Mouse (Mus musculus) CH12.LX (cell line): ENCODE results near the gene Pmvk. TPM values are rescaled to one million over a fixed set of nuclear protein-coding genes. Genes with fewer than 3 reads are reported as not detected.

Source experiments
- DNase-seq: peaks from one replicate; pipeline ENCODE4 v3.0.0-alpha.2; 2013; ENCODE audit errors: extremely low read depth
- H3K27ac ChIP-seq: 2 replicates; pipeline ENCODE4 v1.5.1; 2012; ENCODE audit warnings: low read depth, mild to moderate bottlenecking, control low read depth, moderate library complexity; ENCODE audit not compliant: insufficient read depth
- H3K27me3 ChIP-seq: replicated peaks from 2 replicates; pipeline ENCODE3; 2012; ENCODE audit warnings: inconsistent platforms
- H3K36me3 ChIP-seq, 2 experiments: replicated peaks in 1 of 2; 2 replicates each; pipeline versions ENCODE3 to v1.6.1; 2012; ENCODE audit warnings: inconsistent platforms in 1 of 2, low read length in 1 of 2, mild to moderate bottlenecking in 1 of 2, mixed read lengths in 1 of 2, moderate library complexity in 1 of 2; ENCODE audit not compliant: control insufficient read depth in 1 of 2, insufficient read depth in 1 of 2
- H3K4me1 ChIP-seq, 2 experiments: 2 replicates each; pipeline ENCODE4 v1.6.1; 2012; ENCODE audit warnings: inconsistent platforms in 1 of 2, moderate library complexity in 1 of 2; ENCODE audit not compliant: insufficient read depth in 2 of 2, control insufficient read depth in 1 of 2
- H3K4me2 ChIP-seq: 2 replicates; pipeline ENCODE4 v1.6.1; 2012; ENCODE audit warnings: low read depth, mild to moderate bottlenecking, control low read depth; ENCODE audit not compliant: poor library complexity, insufficient read depth, severe bottlenecking
- H3K4me3 ChIP-seq, 3 experiments: fragments of 150-350 bp in 1 of 3; sonication (generic) in 1 of 3; replicated peaks in 1 of 3; 2 replicates each; pipeline versions ENCODE3 to v1.5.1; 2011 to 2012; ENCODE audit warnings: low read depth in 2 of 3, low read length in 2 of 3, mild to moderate bottlenecking in 2 of 3, moderate library complexity in 2 of 3, control low read depth in 1 of 3, improper control_type of control experiment in 1 of 3, inconsistent platforms in 1 of 3, mixed read lengths in 1 of 3; ENCODE audit not compliant: poor library complexity in 1 of 3
- H3K79me2 ChIP-seq: replicated peaks from 2 replicates; pipeline ENCODE4 v1.6.1; 2012; ENCODE audit warnings: mild to moderate bottlenecking, moderate library complexity; ENCODE audit not compliant: control insufficient read depth, poor library complexity, insufficient read depth, severe bottlenecking; ENCODE audit errors: extremely low read depth
- H3K9ac ChIP-seq: 2 replicates; pipeline ENCODE4 v1.6.1; 2012; ENCODE audit warnings: low read depth, mild to moderate bottlenecking, control low read depth, moderate library complexity; ENCODE audit not compliant: insufficient read depth
- H3K9me3 ChIP-seq: replicated peaks from 2 replicates; pipeline ENCODE3; 2012; ENCODE audit warnings: low read length, inconsistent platforms, mixed read lengths
- BHLHE40 ChIP-seq: IDR thresholded peaks from 2 replicates; pipeline ENCODE4 v1.6.1; 2011; ENCODE audit warnings: mild to moderate bottlenecking, low read depth, low read length, improper control_type of control experiment
- CHD1 ChIP-seq: IDR thresholded peaks from 2 replicates; pipeline ENCODE4 v1.6.1; 2012; ENCODE audit warnings: low read depth, low read length, improper control_type of control experiment, inconsistent platforms
- CHD2 ChIP-seq: IDR thresholded peaks from 2 replicates; pipeline ENCODE4 v1.6.1; 2011; ENCODE audit warnings: low read length, improper control_type of control experiment
- CTCF ChIP-seq, 2 experiments: IDR thresholded peaks in 1 of 2; conservative IDR thresholded peaks in 1 of 2; 2 replicates each; pipeline ENCODE4 v1.5.1; 2011 to 2012; ENCODE audit warnings: low read depth in 2 of 2, low read length in 2 of 2, improper control_type of control experiment in 1 of 2, inconsistent platforms in 1 of 2, mild to moderate bottlenecking in 1 of 2, moderate library complexity in 1 of 2
- E2F4 ChIP-seq: IDR thresholded peaks from 2 replicates; pipeline ENCODE4 v1.6.1; 2011; ENCODE audit warnings: low read depth, low read length, improper control_type of control experiment; ENCODE audit not compliant: insufficient replicate concordance
- ELF1 ChIP-seq: IDR thresholded peaks from 2 replicates; pipeline ENCODE4 v1.6.1; 2014; ENCODE audit warnings: low read depth, mild to moderate bottlenecking, inconsistent platforms, low read length, improper control_type of control experiment
- EP300 ChIP-seq: IDR thresholded peaks from 2 replicates; pipeline ENCODE4 v1.6.1; 2011; ENCODE audit warnings: low read length, improper control_type of control experiment
- ETS1 ChIP-seq: conservative IDR thresholded peaks from 2 replicates; pipeline ENCODE4 v1.6.1; 2012; ENCODE audit warnings: low read depth, mild to moderate bottlenecking, inconsistent platforms, low read length, improper control_type of control experiment, moderate library complexity
- GABPA ChIP-seq: IDR thresholded peaks from 2 replicates; pipeline ENCODE4 v1.6.1; 2012; ENCODE audit warnings: low read depth, low read length, improper control_type of control experiment, inconsistent platforms; ENCODE audit not compliant: insufficient replicate concordance
- HCFC1 ChIP-seq: IDR thresholded peaks from 2 replicates; pipeline ENCODE4 v1.6.1; 2012; ENCODE audit warnings: low read depth, mild to moderate bottlenecking, inconsistent platforms, low read length, improper control_type of control experiment
- IRF4 ChIP-seq: IDR thresholded peaks from 2 replicates; pipeline ENCODE4 v1.6.1; 2014; ENCODE audit warnings: low read depth, mild to moderate bottlenecking, inconsistent platforms, low read length, improper control_type of control experiment
- JUN ChIP-seq: IDR thresholded peaks from 2 replicates; pipeline ENCODE4 v1.6.1; 2011; ENCODE audit warnings: low read depth, mild to moderate bottlenecking, low read length, improper control_type of control experiment, moderate library complexity; ENCODE audit not compliant: insufficient read depth
- JUND ChIP-seq: conservative IDR thresholded peaks from 2 replicates; pipeline ENCODE4 v1.6.1; 2011; ENCODE audit warnings: low read depth, low read length, improper control_type of control experiment
- KAT2A ChIP-seq: IDR thresholded peaks from 2 replicates; pipeline ENCODE4 v1.6.1; 2012; ENCODE audit warnings: low read length, improper control_type of control experiment, inconsistent platforms; ENCODE audit not compliant: insufficient replicate concordance
- MAFK ChIP-seq: IDR thresholded peaks from 2 replicates; pipeline ENCODE4 v1.6.1; 2011; ENCODE audit warnings: low read length, improper control_type of control experiment; ENCODE audit not compliant: insufficient replicate concordance
- MAX ChIP-seq: IDR thresholded peaks from 2 replicates; pipeline ENCODE4 v1.6.1; 2011; ENCODE audit warnings: low read length, improper control_type of control experiment
- MAZ ChIP-seq: IDR thresholded peaks from 2 replicates; pipeline ENCODE4 v1.6.1; 2012; ENCODE audit warnings: low read depth, mild to moderate bottlenecking, inconsistent platforms, low read length, improper control_type of control experiment, moderate library complexity
- MEF2A ChIP-seq: IDR thresholded peaks from 2 replicates; pipeline ENCODE4 v1.6.1; 2014; ENCODE audit warnings: low read depth, mild to moderate bottlenecking, inconsistent platforms, low read length, improper control_type of control experiment, borderline replicate concordance
- MXI1 ChIP-seq: IDR thresholded peaks from 2 replicates; pipeline ENCODE4 v1.6.1; 2011; ENCODE audit warnings: mild to moderate bottlenecking, low read depth, low read length, improper control_type of control experiment
- MYC ChIP-seq: IDR thresholded peaks from 2 replicates; pipeline ENCODE4 v1.6.1; 2011; ENCODE audit warnings: low read depth, mild to moderate bottlenecking, improper control_type of control experiment, low read length
- NELFE ChIP-seq: IDR thresholded peaks from 2 replicates; pipeline ENCODE4 v1.6.1; 2011; ENCODE audit warnings: low read depth, low read length, improper control_type of control experiment
- NRF1 ChIP-seq: IDR thresholded peaks from 2 replicates; pipeline ENCODE4 v1.6.1; 2014; ENCODE audit warnings: low read depth, mild to moderate bottlenecking, inconsistent platforms, low read length, improper control_type of control experiment, moderate library complexity
- PAX5 ChIP-seq: IDR thresholded peaks from 2 replicates; pipeline ENCODE4 v1.6.1; 2012; ENCODE audit warnings: low read length, inconsistent platforms, mixed read lengths
- POLR2A ChIP-seq: IDR thresholded peaks from 2 replicates; pipeline ENCODE4 v1.6.1; 2011; ENCODE audit warnings: low read depth, mild to moderate bottlenecking, improper control_type of control experiment, low read length
- POLR2AphosphoS2 ChIP-seq: IDR thresholded peaks from 2 replicates; pipeline ENCODE4 v1.6.1; 2011; ENCODE audit warnings: low read depth, low read length, improper control_type of control experiment
- RAD21 ChIP-seq: IDR thresholded peaks from 2 replicates; pipeline ENCODE4 v1.6.1; 2011; ENCODE audit warnings: low read depth, mild to moderate bottlenecking, low read length, improper control_type of control experiment, moderate library complexity
- RCOR1 ChIP-seq: conservative IDR thresholded peaks from 2 replicates; pipeline ENCODE4 v1.6.1; 2012; ENCODE audit warnings: low read depth, mild to moderate bottlenecking, inconsistent platforms, low read length, improper control_type of control experiment
- SIN3A ChIP-seq: IDR thresholded peaks from 2 replicates; pipeline ENCODE4 v1.6.1; 2012; ENCODE audit warnings: low read length, improper control_type of control experiment, inconsistent platforms
- SMC3 ChIP-seq: IDR thresholded peaks from 2 replicates; pipeline ENCODE4 v1.6.1; 2011; ENCODE audit warnings: low read depth, low read length, improper control_type of control experiment
- TBP ChIP-seq: conservative IDR thresholded peaks from 2 replicates; pipeline ENCODE4 v1.6.1; 2011; ENCODE audit warnings: low read depth, low read length, improper control_type of control experiment
- TCF12 ChIP-seq: IDR thresholded peaks from 2 replicates; pipeline ENCODE4 v1.6.1; 2014; ENCODE audit warnings: low read depth, mild to moderate bottlenecking, inconsistent platforms, low read length, improper control_type of control experiment
- UBTF ChIP-seq: IDR thresholded peaks from 2 replicates; pipeline ENCODE4 v1.6.1; 2012; ENCODE audit warnings: low read depth, mild to moderate bottlenecking, inconsistent platforms, low read length, improper control_type of control experiment, moderate library complexity
- USF1 ChIP-seq: IDR thresholded peaks from 2 replicates; pipeline ENCODE4 v1.6.1; 2014; ENCODE audit warnings: low read depth, mild to moderate bottlenecking, inconsistent platforms, low read length, improper control_type of control experiment
- USF2 ChIP-seq: conservative IDR thresholded peaks from 2 replicates; pipeline ENCODE4 v1.6.1; 2011; ENCODE audit warnings: low read depth, low read length, improper control_type of control experiment
- ZC3H11A ChIP-seq: IDR thresholded peaks from 2 replicates; pipeline ENCODE4 v1.6.1; 2012; ENCODE audit warnings: low read depth, mild to moderate bottlenecking, inconsistent platforms, low read length, improper control_type of control experiment
- ZKSCAN1 ChIP-seq: IDR thresholded peaks from 2 replicates; pipeline ENCODE4 v1.6.1; 2012; ENCODE audit warnings: low read depth, inconsistent platforms, low read length, improper control_type of control experiment, borderline replicate concordance
- ZMIZ1 ChIP-seq: IDR thresholded peaks from 2 replicates; pipeline ENCODE4 v1.6.1; 2012; ENCODE audit warnings: low read depth, mild to moderate bottlenecking, inconsistent platforms, low read length, improper control_type of control experiment
- ZNF384 ChIP-seq: IDR thresholded peaks from 2 replicates; pipeline ENCODE4 v1.6.1; 2012; ENCODE audit warnings: low read depth, low read length, improper control_type of control experiment, inconsistent platforms
- dilution Hi-C: fragments of 300-500 bp; cut with MboI; formaldehyde crosslinking; loops from 2 replicates; pipeline ENCODE4 v1.14.3; 2020; ENCODE audit warnings: low sequenced_read_pairs; ENCODE audit not compliant: extremely low pct_unique_long_range_greater_than_20kb, extremely low pct_ligation_motif_present
- in situ Hi-C: fragments of 300-500 bp; cut with MboI; formaldehyde crosslinking; loops from 3 replicates; pipeline ENCODE4 v1.14.3; 2019; ENCODE audit warnings: low sequenced_read_pairs, low pct_ligation_motif_present, low pct_unique_long_range_greater_than_20kb, mixed read lengths
- polyA plus RNA-seq: library from polyadenylated mRNA; unstranded; fragments of >175 nt; gene quantifications from 2 replicates; pipeline ENCODE4 v1.2.1, GENCODE M21; 2012; ENCODE audit warnings: low read depth; ENCODE audit not compliant: insufficient read length
- total RNA-seq, 2 experiments: library from RNA; depleted of rRNA; stranded (reverse); fragments of 300-350 nt in 1 of 2; fragments of >200 nt in 1 of 2; gene quantifications; 2 replicates each; pipeline ENCODE4 v1.2.3; 2012 to 2014

Pmvk gene
- total and polyA plus RNA-seq, 3 experiments: 42.0 to 69.3 (median 50.5) TPM

DNA sequence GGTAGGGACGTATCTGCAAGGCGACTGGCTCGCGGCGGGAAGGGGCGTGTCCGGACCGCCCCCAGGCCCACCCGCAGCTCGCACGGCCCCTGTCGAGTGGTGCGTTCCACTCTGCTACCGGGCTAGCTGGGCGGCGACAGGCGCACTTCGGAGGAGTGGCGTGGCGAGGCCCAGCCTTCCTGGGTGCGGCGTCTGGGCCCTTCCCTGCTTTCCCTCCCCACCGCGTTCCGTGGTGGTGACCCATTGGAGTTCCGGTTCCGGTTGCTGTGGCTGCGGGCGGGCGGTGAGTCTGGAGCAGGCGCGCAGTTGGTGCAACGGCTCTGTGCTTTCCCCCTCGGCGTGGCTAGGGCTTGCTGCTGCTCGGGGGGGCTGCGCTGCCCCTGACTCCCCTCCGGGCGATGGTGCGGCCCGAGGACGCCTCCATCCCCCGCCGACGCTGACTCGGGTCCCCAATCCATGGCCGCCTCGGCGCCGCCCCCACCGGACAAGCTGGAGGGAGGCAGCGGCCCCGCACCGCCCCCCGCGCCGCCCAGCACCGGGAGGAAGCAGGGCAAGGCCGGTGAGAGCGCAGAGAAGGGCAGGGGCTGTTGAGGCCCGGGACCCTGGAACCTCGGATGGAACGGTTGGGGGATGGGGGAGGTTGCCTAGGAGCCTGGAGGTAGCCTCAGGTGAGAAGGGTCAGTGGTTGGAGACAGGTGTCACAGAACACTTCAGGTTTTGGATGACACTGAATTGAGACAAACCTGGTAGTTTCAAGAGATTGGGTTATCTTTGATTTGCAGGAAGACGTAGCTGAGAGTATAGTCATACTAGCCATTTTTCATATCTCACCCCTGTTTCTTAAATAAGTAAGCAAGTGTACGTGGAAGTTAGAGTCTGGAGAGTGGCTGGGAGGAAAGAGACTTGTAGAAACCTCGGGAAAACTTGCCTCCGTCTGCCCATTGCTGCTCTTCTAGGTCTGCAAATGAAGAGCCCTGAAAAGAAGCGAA, 23.9 kb upstream of the Pmvk start, which contains the start of gene Pygo2:
Gene Pygo2, plus strand, starts transcription at position 44 of the 989 bp plus-strand sequence.
- Histone ChIP-seq H3K36me3 (peaks cover 42 to 64% of the 10 kb centered on the region in 2 experiments), H3K9ac (peak within 1 kb of the TSS; percentile 93), H3K9me3 (no peaks in the 10 kb centered on the region), H3K27me3 (no peaks in the 10 kb centered on the region), H3K79me2 (peaks cover 19% of the 10 kb centered on the region), H3K4me3 (peak within 1 kb of the TSS; percentile 70 to 96 (median 95)), H3K4me1 (peaks cover 0 to 16% of the 10 kb centered on the region in 2 experiments; a peak in 2 of 4 replicates), H3K27ac (peak within 1 kb of the TSS; percentile 68), H3K4me2 (peak within 1 kb of the TSS; percentile 95)
- peak; percentile 67; the same call in 1 of the 2 replicates for TF ChIP-seq SIN3A
- TF ChIP-seq NRF1: peak; percentile 71
- peak; percentile 63; the same call in 1 of the 2 replicates for TF ChIP-seq MEF2A
- TF ChIP-seq SMC3: no peak; the same call in 1 of the 2 replicates
- no peak for TF ChIP-seq ZNF384
- TF ChIP-seq ELF1: peak; percentile 88
- TF ChIP-seq TBP: no peak
- TF ChIP-seq MXI1: no peak; the same call in none of the 2 replicates
- no peak for TF ChIP-seq JUND
- TF ChIP-seq ZMIZ1: no peak; the same call in 1 of the 2 replicates
- TF ChIP-seq PAX5: no peak
- peak; percentile 79 for TF ChIP-seq HCFC1
- no peak for TF ChIP-seq MAFK
- TF ChIP-seq RAD21: no peak
- TF ChIP-seq KAT2A: no peak
- TF ChIP-seq UBTF: no peak
- no peak for TF ChIP-seq E2F4
- peak; percentile 80 for TF ChIP-seq POLR2A
- TF ChIP-seq MAX: 0 out of 2 replicates have a peak, but pooled peaks have one; percentile 42
- no peak for TF ChIP-seq CHD1
- no peak for TF ChIP-seq MYC
- 0 out of 2 replicates have a peak, but pooled peaks have one; percentile 58 for TF ChIP-seq TCF12
- TF ChIP-seq MAZ: peak; percentile 79; the same call in 1 of the 2 replicates
- no peak for TF ChIP-seq EP300
- TF ChIP-seq CHD2: no peak; the same call in 1 of the 2 replicates
- no peak for TF ChIP-seq ETS1
- no peak for TF ChIP-seq RCOR1
- no peak for TF ChIP-seq ZKSCAN1
- no peak for TF ChIP-seq ZC3H11A
- TF ChIP-seq JUN: no peak
- no peak for TF ChIP-seq GABPA
- TF ChIP-seq BHLHE40: no peak
- no peak for TF ChIP-seq CTCF (conservative IDR thresholded peaks at IDR 0.05 in 1 of 2, IDR thresholded peaks at IDR 0.05 in 1 of 2; ENCODE audit: low read depth in 2 of 2, low read length in 2 of 2)
- TF ChIP-seq USF1: no peak
- TF ChIP-seq POLR2AphosphoS2: peak; percentile 98
- peak; percentile 51 for TF ChIP-seq IRF4
- no peak for TF ChIP-seq USF2
- TF ChIP-seq NELFE: peak; percentile 80
- in situ Hi-C loops (no loop called here), dilution Hi-C loops (no loop called here)
- DNase-seq: peak; percentile 95
